Mouse (Mus musculus) subcutaneous adipose tissue, adult 2 months (tissue): ENCODE data around the gene Rad51ap2. TPM values are rescaled to one million over a fixed set of nuclear protein-coding genes. Genes with fewer than 3 reads are reported as not detected.

Source experiments
- polyA plus RNA-seq: library from polyadenylated mRNA; depleted of rRNA; stranded (reverse); fragments of >200 nt; gene quantifications from 2 replicates; pipeline ENCODE4 v1.2.3, GENCODE M21; 2012; ENCODE audit warnings: low replicate concordance; rRNA removed

Rad51ap2 gene
- 0.04 TPM in 1 of 2 replicates, not detected in the other for polyA plus RNA-seq

DNA sequence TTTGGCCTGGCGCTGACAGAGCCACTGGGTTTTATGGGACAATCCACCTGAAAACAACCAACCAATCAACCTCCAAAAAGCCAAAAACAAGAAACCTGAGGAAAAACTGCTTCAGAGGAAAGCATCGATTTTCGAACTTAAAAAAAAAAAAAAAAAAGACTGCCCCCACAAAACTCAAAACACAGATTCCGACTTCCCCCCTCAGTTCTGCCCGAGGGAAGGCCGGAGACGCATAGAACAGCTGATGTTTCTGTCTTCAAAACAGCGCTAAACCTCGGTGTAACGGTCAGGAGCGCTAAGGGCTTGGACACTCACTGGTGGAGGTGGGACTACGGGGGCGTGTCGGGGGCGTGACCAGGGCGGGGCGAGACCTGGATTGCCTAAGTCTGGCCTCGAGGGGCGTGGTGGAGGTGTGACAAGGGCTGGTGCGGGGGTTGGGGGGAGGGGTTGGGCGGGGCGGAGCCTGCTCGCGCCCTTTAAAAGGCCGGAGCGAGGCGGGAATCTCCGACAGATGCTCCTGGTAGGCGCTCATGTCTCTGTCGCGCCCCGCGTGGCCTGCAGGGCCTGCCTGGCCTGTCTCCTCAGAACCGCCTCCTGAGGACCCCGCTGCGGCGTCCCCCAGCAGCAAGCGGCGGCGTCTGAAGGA, at the start of gene Rad51ap2:
Rad51ap2 (plus strand) TSS at position 531 of the 646 bp plus-strand sequence.

DNA sequence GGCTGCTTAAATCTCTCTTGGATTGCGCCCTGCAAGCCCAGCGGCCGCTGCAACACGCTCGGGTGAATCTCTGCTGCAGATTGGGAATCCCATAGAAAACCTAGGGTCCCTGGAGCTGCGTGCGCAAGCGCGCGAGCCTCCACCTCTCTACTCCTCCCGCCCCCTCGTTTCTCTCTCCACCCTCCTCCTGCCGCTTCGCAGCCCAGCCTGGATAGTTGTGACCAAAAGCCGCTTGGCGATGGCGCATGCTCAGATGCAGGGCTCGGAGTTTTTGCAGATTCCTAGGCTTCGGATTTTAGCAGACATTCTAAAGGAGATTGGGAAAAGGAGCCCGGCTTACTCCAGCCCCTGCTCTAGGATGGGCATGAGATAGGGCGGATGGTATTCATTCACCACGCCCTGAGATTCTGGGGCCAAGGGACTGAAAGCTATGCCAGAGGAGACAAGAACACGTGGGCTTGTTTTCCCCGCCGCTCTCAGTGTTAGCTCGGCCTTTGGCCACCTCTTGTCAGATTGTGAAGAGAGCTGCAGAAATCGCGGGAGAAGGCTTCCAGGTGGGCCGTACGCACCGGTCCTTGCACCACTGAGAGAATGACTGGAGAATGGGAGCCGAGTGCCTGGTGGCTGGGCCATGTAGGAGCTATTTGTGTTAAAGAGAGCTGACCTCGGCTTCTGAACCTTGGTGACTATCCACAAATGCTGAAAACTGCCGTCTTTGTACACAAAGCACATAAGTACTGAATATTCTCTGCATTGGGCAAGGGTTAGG, 19.2 kb upstream of the Rad51ap2 start, which contains the start of gene Vsnl1:
Vsnl1 (minus strand) TSS at position 117 of the 769 bp plus-strand sequence.

Other genes with a start within 250 kb of the Rad51ap2 start
- not detected in 2 replicates for gene Msgn1, start 247.1 kb upstream of the Rad51ap2 start, polyA plus RNA-seq
- gene Gen1, start 190.3 kb upstream of the Rad51ap2 start, polyA plus RNA-seq: 0.09 and 0.75 TPM in 2 replicates
- gene Smc6, start 190.2 kb upstream of the Rad51ap2 start, polyA plus RNA-seq: 10.9 and 14.0 TPM in 2 replicates
- gene Vsnl1, start 19.5 kb upstream of the Rad51ap2 start, polyA plus RNA-seq: 0.06 and 0.09 TPM in 2 replicates